Mouse (Mus musculus) adrenal gland, adult 10 weeks (tissue): ENCODE measurements around the gene Prl7a2. TPM values are rescaled to one million over a fixed set of nuclear protein-coding genes. Genes with fewer than 3 reads are reported as not detected.

Experiments
- polyA plus RNA-seq: library from polyadenylated mRNA; stranded (reverse); fragments of 350-450 nt; fragmentation: Illumina TruSeq; extraction: RNeasy Lipid Tissue Mini Kit (QIAGEN cat#74804); gene quantifications from one replicate; pipeline ENCODE4 v1.2.3, GENCODE M21; 2014; ENCODE audit warnings: low read depth, low replicate concordance

Prl7a2 gene
- polyA plus RNA-seq = not detected

DNA sequence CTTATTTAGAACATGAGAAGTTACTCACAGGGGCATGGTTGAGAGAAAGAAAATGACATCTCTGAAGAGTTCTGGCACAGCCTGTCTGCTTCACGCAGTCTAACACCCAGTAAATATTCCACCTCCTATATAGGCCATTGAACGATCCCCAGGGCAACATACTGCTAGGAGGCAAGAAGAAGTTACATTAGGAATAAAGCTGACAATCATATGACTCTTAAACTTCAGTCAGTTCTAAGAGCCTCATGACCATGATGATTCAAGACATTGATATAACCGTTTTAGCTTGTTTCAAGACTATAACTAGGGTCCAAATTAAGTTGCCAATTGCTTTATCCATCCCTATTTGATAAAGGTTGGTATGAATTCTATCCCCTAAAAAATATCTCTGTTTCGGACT lies at the start of gene Prl7a2:
TSS of gene Prl7a2 (minus strand) at position 101 of the 400 bp plus-strand sequence.

DNA sequence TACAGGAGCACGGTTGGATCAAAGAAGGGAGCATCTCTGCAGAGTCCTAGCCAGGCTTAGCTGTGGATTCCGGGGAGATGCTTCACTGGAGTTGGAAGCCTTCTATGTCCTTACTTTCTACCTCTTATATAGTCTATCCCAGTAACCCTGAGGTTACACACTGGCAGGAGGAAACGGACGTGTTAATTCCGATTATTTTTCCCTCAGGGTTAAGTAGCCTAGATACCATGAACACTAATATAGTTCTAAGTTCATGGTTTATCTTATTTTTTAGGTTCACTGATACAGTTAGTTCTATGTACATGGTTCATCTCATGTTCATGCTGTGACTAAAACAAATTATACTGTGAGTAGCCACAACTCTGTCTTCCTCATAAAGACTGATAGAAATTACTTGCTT lies 48.8 kb upstream of the Prl7a2 start, which contains the start of gene Prl7d1:
TSS of gene Prl7d1 (minus strand) at position 101 of the 400 bp plus-strand sequence.

DNA sequence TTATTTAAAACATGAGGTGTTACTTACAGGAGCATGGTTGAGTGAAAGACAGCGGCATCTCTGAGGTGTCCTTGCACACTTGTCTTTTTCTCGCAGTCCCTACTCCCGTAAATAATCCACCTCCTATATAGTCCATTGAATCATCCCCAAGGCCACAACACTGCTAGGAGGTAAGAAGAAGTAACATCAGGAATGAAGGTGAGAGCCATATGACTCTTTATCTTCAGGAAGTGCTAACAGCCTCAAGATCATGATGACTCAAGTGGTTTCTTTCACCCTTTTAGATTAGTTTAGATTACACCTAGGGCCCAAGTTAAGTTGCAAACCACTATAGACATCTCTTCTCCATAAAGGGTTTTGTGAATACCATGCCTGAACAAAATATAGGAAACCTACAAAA lies 25.4 kb downstream of the Prl7a2 start, which contains the start of gene Prl7a1:
TSS of gene Prl7a1 (minus strand) at position 101 of the 400 bp plus-strand sequence.

DNA sequence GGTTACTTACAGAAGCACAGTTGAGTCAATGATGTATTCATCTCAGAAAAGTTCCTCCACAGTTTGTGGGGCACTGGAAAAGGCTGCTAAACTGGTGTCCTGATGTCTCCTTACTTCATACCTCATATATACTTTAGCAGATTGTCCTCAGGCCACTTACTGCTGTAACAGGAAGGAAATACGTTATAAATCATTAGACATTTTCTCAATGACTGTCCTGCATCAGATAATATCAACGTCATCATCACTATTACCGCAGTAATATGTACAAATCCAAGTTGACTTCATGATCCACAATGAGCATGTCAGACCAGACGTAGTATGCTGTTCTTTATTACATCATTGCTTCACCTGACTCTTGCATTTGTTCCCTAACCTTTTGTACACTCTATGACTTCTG lies 57.4 kb downstream of the Prl7a2 start, which contains the start of gene Prl7b1:
TSS of gene Prl7b1 (minus strand) at position 101 of the 400 bp plus-strand sequence.

Other genes with a start within 250 kb of the Prl7a2 start
- not detected for gene Prl8a6, start 229.3 kb downstream of the Prl7a2 start, polyA plus RNA-seq
- not detected for gene Prl8a8, start 154.8 kb downstream of the Prl7a2 start, polyA plus RNA-seq
- gene Prl8a9, start 103.4 kb downstream of the Prl7a2 start, polyA plus RNA-seq = not detected
- gene Prl8a1, start 85.9 kb downstream of the Prl7a2 start, polyA plus RNA-seq = not detected
- gene Prl7b1, start 57.5 kb downstream of the Prl7a2 start, polyA plus RNA-seq = not detected
- not detected for gene Prl7a1, start 25.5 kb downstream of the Prl7a2 start, polyA plus RNA-seq
- not detected for gene Prl7d1, start 48.7 kb upstream of the Prl7a2 start, polyA plus RNA-seq
- not detected for gene Prl7c1, start 112.8 kb upstream of the Prl7a2 start, polyA plus RNA-seq
- not detected for gene Prl2a1, start 133.6 kb upstream of the Prl7a2 start, polyA plus RNA-seq
- not detected for gene Prl2c1, start 181.3 kb upstream of the Prl7a2 start, polyA plus RNA-seq